Mouse (Mus musculus): ENCODE measurements around the gene Setmar. TPM values are rescaled to one million over a fixed set of nuclear protein-coding genes. Genes with fewer than 3 reads are reported as not detected.

The Setmar gene
- polyA plus RNA-seq, 1 experiment from 2014 or later, result 5.6 TPM

Other genes starting within 250 kb of the Setmar start
- 19.3 and 20.2 TPM in 2 replicates for gene Sumf1, start 120.5 kb downstream of the Setmar start, polyA plus RNA-seq (2015; fragmentation: Nextera tagmentation; extraction: Ambion mirVana)
- 10.8 and 12.3 TPM in 2 replicates for gene Itpr1, start 148.1 kb downstream of the Setmar start, polyA plus RNA-seq (2015; fragmentation: Nextera tagmentation; extraction: Ambion mirVana)

Measured in heart, embryonic 16.5 days (tissue).